Mouse (Mus musculus): ENCODE data around the gene Tbc1d7.

The Tbc1d7 gene

DNA sequence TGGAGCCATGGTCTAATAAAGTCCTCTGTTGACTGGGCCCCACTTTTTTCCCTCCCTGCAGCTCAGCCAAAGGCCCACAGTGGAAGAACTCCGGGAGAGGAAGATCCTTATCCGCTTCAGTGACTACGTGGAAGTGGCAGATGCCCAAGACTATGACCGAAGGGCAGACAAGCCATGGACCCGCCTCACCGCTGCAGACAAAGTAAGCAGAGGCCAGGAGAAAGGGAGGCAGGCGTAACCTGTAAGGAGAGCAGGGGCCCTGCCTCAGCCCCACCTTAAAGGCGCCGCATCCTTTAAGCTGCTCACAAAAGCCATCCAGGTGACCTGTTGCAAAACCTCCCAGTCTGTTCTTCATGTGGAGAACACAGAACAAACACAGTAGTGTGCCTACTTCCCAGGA, 38.4 kb downstream of the Tbc1d7 start:
- DNase-seq = peak; percentile 4

DNA sequence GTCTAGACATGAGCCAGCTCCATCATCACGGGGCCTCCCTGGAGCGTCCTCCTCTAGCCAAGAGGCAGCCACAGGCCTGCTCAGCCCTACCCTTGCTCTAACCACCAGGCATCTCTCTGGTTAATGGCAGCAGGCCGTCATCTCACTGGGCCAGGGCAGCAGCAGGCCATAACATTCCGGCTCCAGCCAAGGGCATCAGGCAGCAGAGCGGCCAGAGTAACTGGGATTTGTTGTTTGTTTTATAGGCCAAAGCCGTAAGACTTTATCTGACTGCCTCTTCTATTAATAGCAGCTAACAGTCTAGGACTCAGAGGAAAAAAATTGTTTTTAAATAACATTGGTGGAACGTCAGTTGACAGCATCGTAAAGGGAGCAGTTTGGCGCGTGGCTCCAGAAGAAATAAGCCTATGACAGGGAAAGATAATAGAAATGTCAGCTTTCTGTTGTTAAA, 39.5 kb downstream of the Tbc1d7 start:
- peak; percentile 30 for DNase-seq

DNA sequence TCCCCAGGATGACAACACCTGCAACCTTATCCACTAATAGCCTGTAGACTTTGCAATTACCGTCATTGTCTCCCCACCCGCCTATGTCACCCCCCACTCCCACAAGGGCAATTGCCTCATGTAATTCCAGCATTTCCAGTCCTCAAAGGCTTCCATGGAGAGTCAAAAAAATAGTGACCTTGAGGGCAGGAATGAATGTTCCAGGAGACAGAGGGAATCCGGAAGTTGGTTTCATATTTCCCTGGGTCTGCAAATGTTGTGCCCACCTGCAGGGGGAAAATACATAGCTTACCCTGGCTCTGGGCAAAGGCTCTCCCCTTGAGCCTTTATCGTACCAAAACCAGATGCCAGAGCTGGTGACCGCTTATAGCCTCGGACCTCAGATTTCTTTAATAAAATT, 41.1 kb downstream of the Tbc1d7 start:
- DNase-seq = no peak

- no peak for DNase-seq
These were observed 46.6 kb downstream of the Tbc1d7 start for GRCm38 (mm10) chr13:43124683-43125074.

DNA sequence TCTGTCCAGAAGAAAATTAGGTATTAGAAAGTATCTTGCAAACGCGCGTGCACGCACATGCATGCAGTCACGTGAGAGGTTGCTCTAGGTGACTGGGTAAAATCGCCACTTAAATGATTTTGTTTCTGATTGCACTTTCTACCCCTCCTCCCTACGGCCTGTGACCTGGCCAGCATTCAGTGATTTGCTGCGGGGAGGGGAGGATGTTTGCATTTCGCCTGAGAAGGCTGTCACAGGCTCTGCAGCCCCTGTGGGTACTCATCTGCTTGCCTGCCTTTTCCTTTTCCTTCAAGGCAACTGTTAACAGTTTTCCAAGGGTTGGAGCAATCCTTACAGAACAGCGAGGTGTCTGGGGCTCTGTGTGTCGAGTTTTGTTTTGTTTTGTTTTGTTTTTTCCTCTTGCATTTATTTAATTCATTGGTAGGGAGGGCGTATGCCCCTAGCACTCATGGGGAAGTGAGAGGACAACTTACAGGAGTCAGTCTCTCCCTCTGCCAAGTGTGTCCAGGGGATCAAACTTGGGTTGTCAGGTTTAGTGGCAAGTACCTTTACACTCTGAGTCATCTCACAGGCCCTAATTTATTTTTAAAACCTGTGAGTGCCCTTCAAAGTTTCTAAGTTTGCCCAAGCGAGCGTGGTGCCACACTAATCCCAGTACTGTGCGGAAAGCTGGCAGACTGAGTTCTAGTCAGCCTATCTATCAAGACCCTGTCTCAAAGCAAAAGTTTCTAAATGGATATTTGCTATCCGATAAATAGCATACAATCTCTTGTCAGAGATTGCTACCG, 47.2 kb downstream of the Tbc1d7 start:
- no peak for DNase-seq

- DNase-seq = no peak
These were observed 48.8 kb downstream of the Tbc1d7 start for GRCm38 (mm10) chr13:43122306-43123070.

DNA sequence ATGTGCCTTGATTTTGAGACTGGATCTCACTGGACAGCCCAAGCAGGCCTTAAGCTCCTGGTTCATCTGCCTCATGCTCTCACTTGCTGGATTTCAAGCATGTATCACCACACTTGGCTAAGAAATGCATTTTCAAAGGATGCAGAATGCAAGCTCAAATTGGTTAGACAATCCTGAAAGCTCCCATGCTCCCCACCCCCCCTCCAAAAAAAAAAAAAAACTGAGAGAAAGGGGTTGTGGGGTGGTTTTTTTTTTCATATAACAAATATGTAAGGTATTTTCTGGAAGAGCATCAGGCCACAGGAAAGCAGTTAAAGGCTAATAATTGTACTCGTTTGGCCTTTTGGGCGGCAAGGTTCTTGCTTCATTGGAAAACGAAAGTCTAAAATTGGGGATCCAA, 58.2 kb downstream of the Tbc1d7 start:
- no peak for DNase-seq

DNA sequence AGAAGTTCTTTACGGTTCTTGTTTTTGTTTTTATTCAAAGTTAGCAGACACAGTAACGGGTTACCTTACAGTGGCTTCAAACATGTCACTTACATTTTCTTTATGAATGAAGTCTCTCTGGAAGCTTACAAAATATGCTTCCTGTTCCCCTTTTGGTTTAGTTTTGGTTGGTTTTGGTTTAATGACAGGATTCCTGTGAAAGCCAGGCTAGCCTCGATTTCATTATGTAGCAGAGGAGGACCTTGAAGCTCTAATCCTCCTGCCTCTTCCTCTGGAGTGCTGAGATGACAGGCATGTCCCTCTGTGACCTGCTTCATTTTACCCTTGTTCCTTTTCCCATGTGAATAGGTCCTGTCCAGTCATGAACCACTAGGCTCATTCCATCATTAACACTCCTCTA, 58.6 kb downstream of the Tbc1d7 start:
- DNase-seq = no peak

DNA sequence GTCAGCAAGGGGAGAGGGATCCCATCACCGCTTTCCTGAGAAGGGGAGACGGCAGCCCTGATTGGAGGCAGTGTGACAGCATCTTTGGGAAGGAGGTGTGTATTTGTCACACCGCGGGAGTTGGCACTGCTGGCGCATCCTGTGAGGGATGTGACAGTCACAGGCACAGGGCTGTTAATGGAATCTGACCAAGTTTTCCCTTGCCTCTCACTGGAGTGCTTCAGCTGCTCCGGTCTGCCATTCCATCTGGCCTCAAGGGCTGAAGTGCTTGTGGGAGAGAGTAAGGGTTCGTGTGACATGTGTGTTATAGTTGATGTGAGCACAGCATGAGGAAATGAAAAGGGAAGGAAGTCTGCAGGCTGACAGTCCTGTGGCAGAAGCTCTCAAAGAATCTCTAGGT, 59.0 kb downstream of the Tbc1d7 start:
- no peak for DNase-seq

- DNase-seq = no peak
These were observed 66.8 kb downstream of the Tbc1d7 start for GRCm38 (mm10) chr13:43104496-43104895.

DNA sequence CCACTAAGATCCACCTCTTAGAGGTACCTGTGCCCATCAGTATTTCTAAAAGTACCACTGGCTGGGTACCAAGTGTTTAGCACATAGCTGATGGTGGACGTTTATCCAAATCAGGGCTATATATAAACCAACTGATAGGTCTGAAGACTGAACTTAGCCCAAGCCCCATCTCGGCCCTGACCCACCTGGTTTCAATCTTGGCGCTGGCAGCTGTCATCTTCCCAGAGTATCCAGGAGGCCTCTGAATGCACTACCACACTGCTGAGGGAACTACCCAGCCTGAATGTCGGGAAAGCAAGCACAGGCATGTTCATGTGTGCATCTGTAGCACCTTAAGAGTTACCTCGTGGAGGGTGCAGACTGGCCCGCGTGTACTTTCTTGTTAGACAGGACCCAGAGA, 68.4 kb downstream of the Tbc1d7 start:
- no peak for DNase-seq

Measured in lung, postnatal 14 days (tissue).